Mouse (Mus musculus): ENCODE measurements at regions not wholly inside any gene's neighbourhood (a gene's known extent, or its start where the extent isn't known, plus 50 kb on each side); places are given as distances from the start of the nearest gene placed in this dataset.

GRCm38 (mm10) chr9:89793018-89793417, 54.7 kb upstream of the Ankrd34c start:
- peak; percentile 82 for ATAC-seq (replicated peaks; ENCODE audit: low read depth, poor library complexity, severe bottlenecking)

GRCm38 (mm10) chr9:89789926-89790325, 51.7 kb upstream of the Ankrd34c start:
- ATAC-seq (replicated peaks; ENCODE audit: low read depth, poor library complexity, severe bottlenecking) = no peak

- ATAC-seq (replicated peaks; ENCODE audit: low read depth, poor library complexity, severe bottlenecking) = no peak
Observed at GRCm38 (mm10) chr9:89788651-89789050, 50.4 kb upstream of the Ankrd34c start.
